Mouse (Mus musculus): ENCODE results near the gene Map3k15. TPM values are rescaled to one million over a fixed set of nuclear protein-coding genes. Genes with fewer than 3 reads are reported as not detected.

Gene Map3k15
- 0.70 and 0.84 TPM in 2 replicates for polyA plus RNA-seq (2012; rRNA removed)

DNA sequence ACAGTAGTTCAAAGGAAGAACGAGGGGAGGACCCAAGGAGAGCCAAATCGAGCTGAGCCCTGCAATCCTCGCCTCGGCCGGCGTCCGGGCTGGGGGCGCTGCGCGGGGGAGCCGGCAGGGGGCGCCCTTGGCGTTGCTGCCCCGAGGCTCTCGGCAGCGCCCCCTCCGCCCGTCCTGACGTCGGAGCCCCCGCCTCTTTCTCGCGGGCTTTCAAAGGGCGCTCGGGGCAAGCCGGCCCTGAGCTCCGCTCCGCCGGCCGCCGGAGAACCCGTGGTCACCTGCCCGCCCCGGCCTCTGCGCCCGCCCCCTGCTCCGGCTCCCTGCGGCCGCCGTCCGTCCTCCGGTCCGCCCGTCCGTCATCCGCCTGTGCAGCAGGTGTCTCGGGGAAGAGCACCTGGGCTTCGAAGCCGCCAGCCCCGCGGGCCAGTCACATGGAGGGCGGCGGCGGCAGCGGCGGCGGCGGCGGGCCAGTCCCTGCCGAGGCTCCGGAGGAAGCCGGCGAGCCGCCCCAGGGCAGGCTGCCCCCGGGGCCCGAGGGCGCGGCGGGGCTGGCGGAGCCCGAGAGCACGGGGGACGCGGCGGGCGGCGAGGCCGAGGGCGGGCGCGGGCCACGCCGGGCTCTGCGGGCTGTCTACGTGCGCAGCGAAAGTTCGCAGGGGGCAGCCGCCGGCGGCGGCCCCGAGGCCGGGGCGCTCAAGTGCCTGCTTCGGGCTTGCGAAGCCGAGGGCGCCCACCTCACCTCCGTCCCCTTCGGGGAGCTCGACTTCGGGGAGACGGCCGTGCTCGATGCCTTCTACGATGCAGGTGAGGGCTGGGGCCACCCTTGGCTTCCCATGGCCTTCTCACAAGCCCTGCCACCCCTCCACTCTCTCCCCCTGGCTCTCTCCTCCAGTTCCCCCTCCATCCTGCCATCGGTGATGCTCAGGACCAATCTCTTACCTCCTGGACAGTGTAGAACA is at the start of gene Map3k15:
Map3k15 (plus strand) TSS at position 432 of the 959 bp plus-strand sequence.
- no peaks in the 10 kb centered on the region for H3K36me3 ChIP-seq (ENCODE audit: control insufficient read depth, insufficient read depth, low read length)
- TF ChIP-seq CTCF (IDR thresholded peaks at IDR 0.05; ENCODE audit: control insufficient read depth, insufficient read depth, insufficient replicate concordance, low read depth, low read length) (peak; percentile 46), POLR2A (IDR thresholded peaks at IDR 0.05; ENCODE audit: control insufficient read depth, low read depth, low read length) (no peak)
- no peak within 1 kb of the TSS for H3K27ac ChIP-seq (ENCODE audit: control insufficient read depth, insufficient read depth, low read depth, low read length)
- H3K4me3 ChIP-seq (ENCODE audit: control insufficient read depth, low read depth, low read length), result peak within 1 kb of the TSS; percentile 62
- H3K4me1 ChIP-seq (ENCODE audit: control insufficient read depth, insufficient read depth, low read length), result no peaks in the 10 kb centered on the region
- no peaks in the 10 kb centered on the region for H3K27me3 ChIP-seq (ENCODE audit: control insufficient read depth, insufficient read depth, low read length)

DNA sequence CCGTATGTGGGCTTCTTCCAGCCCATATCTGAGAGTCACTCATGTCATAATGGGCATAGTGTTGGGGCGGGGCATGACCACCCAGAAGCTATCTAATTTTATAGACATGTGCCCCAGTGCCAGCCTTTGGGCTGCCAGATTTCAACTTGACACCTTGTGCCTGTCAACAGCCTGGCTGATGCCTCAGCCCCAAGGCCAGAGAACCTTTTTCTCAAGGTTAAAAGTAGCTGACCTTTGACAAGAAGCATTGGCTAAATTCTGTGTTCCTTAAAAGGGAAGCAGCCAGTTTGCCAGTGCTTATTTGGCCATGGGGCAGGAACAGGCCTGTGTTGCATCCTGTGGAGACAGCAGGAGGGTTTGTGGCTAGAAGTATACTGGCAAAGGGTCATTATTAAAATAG is 45.7 kb upstream of the Map3k15 start:
- Histone ChIP-seq H3K4me3 (ENCODE audit: control insufficient read depth, low read depth, low read length) (peak overlapping the region; percentile 61), H3K27me3 (ENCODE audit: control insufficient read depth, insufficient read depth, low read length) (no peaks in the 10 kb centered on the region), H3K4me1 (ENCODE audit: control insufficient read depth, insufficient read depth, low read length) (no peaks in the 10 kb centered on the region), H3K27ac (ENCODE audit: control insufficient read depth, insufficient read depth, low read depth, low read length) (no peak overlapping the region; the same call in 1 of the 2 replicates), H3K36me3 (ENCODE audit: control insufficient read depth, insufficient read depth, low read length) (no peaks in the 10 kb centered on the region)
- TF ChIP-seq POLR2A (IDR thresholded peaks at IDR 0.05; ENCODE audit: control insufficient read depth, low read depth, low read length) (no peak), CTCF (IDR thresholded peaks at IDR 0.05; ENCODE audit: control insufficient read depth, insufficient read depth, insufficient replicate concordance, low read depth, low read length) (no peak)

GRCm38 (mm10) chrX:159943586-159943985 is 44.6 kb upstream of the Map3k15 start:
- Histone ChIP-seq H3K4me3 (ENCODE audit: control insufficient read depth, low read depth, low read length) (peak overlapping the region; percentile 36; the same call in 1 of the 2 replicates), H3K4me1 (ENCODE audit: control insufficient read depth, insufficient read depth, low read length) (no peaks in the 10 kb centered on the region), H3K36me3 (ENCODE audit: control insufficient read depth, insufficient read depth, low read length) (no peaks in the 10 kb centered on the region), H3K27ac (ENCODE audit: control insufficient read depth, insufficient read depth, low read depth, low read length) (no peak overlapping the region), H3K27me3 (ENCODE audit: control insufficient read depth, insufficient read depth, low read length) (no peaks in the 10 kb centered on the region)
- no peak for TF ChIP-seq POLR2A (IDR thresholded peaks at IDR 0.05; ENCODE audit: control insufficient read depth, low read depth, low read length)
- no peak for TF ChIP-seq CTCF (IDR thresholded peaks at IDR 0.05; ENCODE audit: control insufficient read depth, insufficient read depth, insufficient replicate concordance, low read depth, low read length)

GRCm38 (mm10) chrX:159953546-159954429 is 34.4 kb upstream of the Map3k15 start:
- no peak overlapping the region for H3K27ac ChIP-seq (ENCODE audit: control insufficient read depth, insufficient read depth, low read depth, low read length)
- H3K27me3 ChIP-seq (ENCODE audit: control insufficient read depth, insufficient read depth, low read length), result no peaks in the 10 kb centered on the region
- H3K4me3 ChIP-seq (ENCODE audit: control insufficient read depth, low read depth, low read length), result no peak overlapping the region
- H3K36me3 ChIP-seq (ENCODE audit: control insufficient read depth, insufficient read depth, low read length), result no peaks in the 10 kb centered on the region
- H3K4me1 ChIP-seq (ENCODE audit: control insufficient read depth, insufficient read depth, low read length), result no peaks in the 10 kb centered on the region
- no peak for TF ChIP-seq CTCF (IDR thresholded peaks at IDR 0.05; ENCODE audit: control insufficient read depth, insufficient read depth, insufficient replicate concordance, low read depth, low read length)
- no peak for TF ChIP-seq POLR2A (IDR thresholded peaks at IDR 0.05; ENCODE audit: control insufficient read depth, low read depth, low read length)

DNA sequence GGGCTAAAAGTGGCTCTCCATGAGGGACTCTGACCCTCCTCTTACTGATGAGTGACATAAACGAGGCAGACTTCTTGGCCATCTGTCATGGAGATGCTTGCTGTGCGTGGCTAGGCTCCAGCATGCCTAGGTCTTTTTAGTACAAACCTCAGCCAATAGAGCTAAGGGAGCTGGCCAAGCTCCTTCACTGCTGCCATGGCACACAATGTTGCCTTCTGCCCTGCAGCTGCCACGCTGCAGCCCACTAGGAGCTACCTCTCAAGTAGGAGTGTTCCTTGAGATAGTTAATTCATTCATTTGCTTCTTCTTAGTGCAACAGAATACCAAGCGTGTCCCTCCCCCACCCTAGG is 33.8 kb upstream of the Map3k15 start:
- Histone ChIP-seq H3K36me3 (ENCODE audit: control insufficient read depth, insufficient read depth, low read length) (no peaks in the 10 kb centered on the region), H3K4me1 (ENCODE audit: control insufficient read depth, insufficient read depth, low read length) (no peaks in the 10 kb centered on the region), H3K4me3 (ENCODE audit: control insufficient read depth, low read depth, low read length) (no peak overlapping the region), H3K27ac (ENCODE audit: control insufficient read depth, insufficient read depth, low read depth, low read length) (no peak overlapping the region), H3K27me3 (ENCODE audit: control insufficient read depth, insufficient read depth, low read length) (no peaks in the 10 kb centered on the region)
- TF ChIP-seq CTCF (IDR thresholded peaks at IDR 0.05; ENCODE audit: control insufficient read depth, insufficient read depth, insufficient replicate concordance, low read depth, low read length), result no peak
- TF ChIP-seq POLR2A (IDR thresholded peaks at IDR 0.05; ENCODE audit: control insufficient read depth, low read depth, low read length), result no peak

DNA sequence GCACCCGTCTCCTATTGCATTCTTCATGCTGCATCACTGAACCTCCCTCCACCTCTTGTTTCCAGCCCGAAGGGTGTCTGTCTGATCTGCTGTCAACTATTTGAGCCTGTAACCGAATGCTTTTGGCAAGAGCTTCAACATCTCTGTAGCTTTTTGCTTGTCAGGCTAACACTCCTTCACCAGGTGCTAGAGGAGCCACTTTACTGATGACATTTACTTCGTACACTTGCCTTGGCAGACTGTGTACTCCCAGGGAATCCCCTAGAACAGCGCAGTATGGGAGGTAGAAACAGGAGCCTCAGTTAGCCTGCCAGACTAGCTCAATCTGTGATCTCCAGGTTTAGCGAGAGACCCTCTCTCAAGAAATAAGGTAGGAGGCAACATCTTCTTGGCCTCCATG is 32.8 kb upstream of the Map3k15 start:
- H3K4me1 ChIP-seq (ENCODE audit: control insufficient read depth, insufficient read depth, low read length), result no peaks in the 10 kb centered on the region
- no peak overlapping the region for H3K4me3 ChIP-seq (ENCODE audit: control insufficient read depth, low read depth, low read length)
- TF ChIP-seq CTCF (IDR thresholded peaks at IDR 0.05; ENCODE audit: control insufficient read depth, insufficient read depth, insufficient replicate concordance, low read depth, low read length) (no peak), POLR2A (IDR thresholded peaks at IDR 0.05; ENCODE audit: control insufficient read depth, low read depth, low read length) (no peak)
- no peaks in the 10 kb centered on the region for H3K36me3 ChIP-seq (ENCODE audit: control insufficient read depth, insufficient read depth, low read length)
- no peak overlapping the region for H3K27ac ChIP-seq (ENCODE audit: control insufficient read depth, insufficient read depth, low read depth, low read length)
- H3K27me3 ChIP-seq (ENCODE audit: control insufficient read depth, insufficient read depth, low read length), result no peaks in the 10 kb centered on the region

- Histone ChIP-seq H3K36me3 (ENCODE audit: control insufficient read depth, insufficient read depth, low read length) (no peaks in the 10 kb centered on the region), H3K4me3 (ENCODE audit: control insufficient read depth, low read depth, low read length) (no peak overlapping the region), H3K27ac (ENCODE audit: control insufficient read depth, insufficient read depth, low read depth, low read length) (no peak overlapping the region), H3K27me3 (ENCODE audit: control insufficient read depth, insufficient read depth, low read length) (no peaks in the 10 kb centered on the region), H3K4me1 (ENCODE audit: control insufficient read depth, insufficient read depth, low read length) (no peaks in the 10 kb centered on the region)
- TF ChIP-seq CTCF (IDR thresholded peaks at IDR 0.05; ENCODE audit: control insufficient read depth, insufficient read depth, insufficient replicate concordance, low read depth, low read length) (no peak), POLR2A (IDR thresholded peaks at IDR 0.05; ENCODE audit: control insufficient read depth, low read depth, low read length) (no peak)
Observed at GRCm38 (mm10) chrX:159961385-159961784, 26.8 kb upstream of the Map3k15 start.
